Mouse (Mus musculus) G1E (cell line): Measurements from ENCODE around the gene Lrp4. TPM values are rescaled to one million over a fixed set of nuclear protein-coding genes. Genes with fewer than 3 reads are reported as not detected.

Experiments used
- ATAC-seq: 2 replicates; pipeline ENCODE4 v1.8.0; 2016; ENCODE audit warnings: mild to moderate bottlenecking; ENCODE audit not compliant: insufficient number of reproducible peaks, poor library complexity, low FRiP score, severe bottlenecking; ENCODE audit errors: extremely low read depth
- DNase-seq: peaks from one replicate; pipeline ENCODE4 v3.0.0; 2012; ENCODE audit warnings: low spot score
- H3K27me3 ChIP-seq: 2 replicates; pipeline ENCODE4 v1.6.1; 2012; ENCODE audit warnings: mild to moderate bottlenecking, low read length, inconsistent platforms; ENCODE audit not compliant: insufficient read depth
- H3K36me3 ChIP-seq: replicated peaks from 2 replicates; pipeline ENCODE3; 2012; ENCODE audit warnings: mild to moderate bottlenecking, inconsistent platforms
- H3K4me1 ChIP-seq: 2 replicates; pipeline ENCODE4 v1.6.1; 2012; ENCODE audit warnings: low read depth, low read length, inconsistent platforms, mixed read lengths; ENCODE audit not compliant: insufficient read depth
- H3K4me3 ChIP-seq: 2 replicates; pipeline ENCODE4 v1.5.1; 2012; ENCODE audit warnings: low read depth, mild to moderate bottlenecking, inconsistent platforms, low read length, moderate library complexity, mixed read lengths
- H3K9me3 ChIP-seq: replicated peaks from 2 replicates; pipeline ENCODE4 v1.6.1; 2012; ENCODE audit warnings: inconsistent platforms
- CTCF ChIP-seq: IDR thresholded peaks from 2 replicates; pipeline ENCODE4 v1.5.1; 2012; ENCODE audit warnings: low read depth, low read length, inconsistent platforms, mixed read lengths
- GATA1 ChIP-seq: IDR thresholded peaks from 2 replicates; pipeline ENCODE4 v1.6.1; 2012; ENCODE audit warnings: borderline replicate concordance, low read length, inconsistent platforms, mixed read lengths
- GATA2 ChIP-seq: IDR thresholded peaks from 2 replicates; pipeline ENCODE4 v1.6.1; 2012; ENCODE audit warnings: low read depth, low read length, inconsistent platforms, borderline replicate concordance
- POLR2AphosphoS5 ChIP-seq: IDR thresholded peaks from 2 replicates; pipeline ENCODE4 v1.6.1; 2012; ENCODE audit warnings: low read depth, low read length, inconsistent platforms; ENCODE audit not compliant: insufficient replicate concordance
- TAL1 ChIP-seq: conservative IDR thresholded peaks from 2 replicates; pipeline ENCODE4 v1.6.1; 2012; ENCODE audit warnings: low read depth, low read length, inconsistent platforms, mixed read lengths
- polyA plus RNA-seq: library from polyadenylated mRNA; stranded (reverse); fragments of >175 nt; gene quantifications from 2 replicates; pipeline ENCODE4 v1.2.3, GENCODE M21; 2012
- total RNA-seq, 2 experiments: library from RNA; stranded (forward) in 1 of 2; stranded (reverse) in 1 of 2; fragments of 200-1000 nt in 1 of 2; fragments of >200 nt in 1 of 2; fragmentation: Nextera tagmentation in 1 of 2; gene quantifications; 2 replicates each; pipeline ENCODE4 v1.2.3; 2014 to 2017

Lrp4 gene
- total and polyA plus RNA-seq, 3 experiments: 0.22 TPM; not detected in 2

- ATAC-seq (no peak), DNase-seq (no peak)
- H3K9me3 ChIP-seq: no peaks in the 10 kb centered on the region
- no peak for TF ChIP-seq TAL1
- TF ChIP-seq GATA2: no peak
- TF ChIP-seq GATA1: no peak
- TF ChIP-seq POLR2AphosphoS5: no peak
- TF ChIP-seq CTCF: no peak
- no peaks in the 10 kb centered on the region for H3K36me3 ChIP-seq
- no peak overlapping the region for H3K4me3 ChIP-seq
- H3K4me1 ChIP-seq: no peaks in the 10 kb centered on the region
- peaks cover 15% of the 10 kb centered on the region for H3K27me3 ChIP-seq
Measured at GRCm38 (mm10) chr2:91424061-91424720, 33.1 kb upstream of the Lrp4 start.

- H3K9me3 ChIP-seq: no peaks in the 10 kb centered on the region
- no peak for TF ChIP-seq POLR2AphosphoS5
Measured at GRCm38 (mm10) chr2:91426321-91426720, 31.0 kb upstream of the Lrp4 start.

DNA sequence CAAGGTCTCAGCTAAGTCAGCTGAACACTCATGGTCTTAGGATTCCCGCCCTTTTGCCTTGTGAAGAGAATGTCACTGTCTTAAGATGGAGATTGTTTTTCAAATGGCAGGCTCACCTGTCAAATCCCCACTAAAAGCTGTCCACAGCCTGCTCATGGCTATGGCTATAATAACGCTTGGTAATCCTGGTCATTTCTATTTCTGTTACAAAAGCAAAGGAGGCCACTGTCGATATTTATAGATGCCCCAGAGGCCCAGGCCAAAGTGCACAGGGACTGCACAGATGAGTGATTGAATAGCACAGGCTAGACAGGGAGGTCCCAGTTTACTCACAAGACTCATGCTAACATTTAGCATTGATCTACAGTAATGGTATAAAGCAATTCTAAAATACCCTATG, 28.2 kb upstream of the Lrp4 start:
- Histone ChIP-seq H3K9me3 (no peaks in the 10 kb centered on the region), H3K36me3 (no peaks in the 10 kb centered on the region), H3K27me3 (peaks cover 32% of the 10 kb centered on the region), H3K4me1 (no peaks in the 10 kb centered on the region), H3K4me3 (no peak overlapping the region)
- DNase-seq (no peak), ATAC-seq (no peak)
- TF ChIP-seq GATA2: no peak
- no peak for TF ChIP-seq CTCF
- no peak for TF ChIP-seq TAL1
- TF ChIP-seq POLR2AphosphoS5: no peak
- no peak for TF ChIP-seq GATA1

More at GRCm38 (mm10) chr2:91426321-91426720, 31.0 kb upstream of the Lrp4 start:
- Histone ChIP-seq H3K27me3 (peaks cover 27% of the 10 kb centered on the region), H3K4me3 (no peak overlapping the region), H3K36me3 (no peaks in the 10 kb centered on the region), H3K4me1 (no peaks in the 10 kb centered on the region)
- no peak for DNase-seq
- ATAC-seq: no peak

- Histone ChIP-seq H3K27me3 (peaks cover 32% of the 10 kb centered on the region), H3K4me1 (no peaks in the 10 kb centered on the region), H3K36me3 (no peaks in the 10 kb centered on the region), H3K9me3 (no peaks in the 10 kb centered on the region), H3K4me3 (no peak overlapping the region)
- TF ChIP-seq GATA1 (no peak), GATA2 (no peak)
- no peak for ATAC-seq
- no peak for DNase-seq
Measured at GRCm38 (mm10) chr2:91429915-91430599, 27.3 kb upstream of the Lrp4 start.

GRCm38 (mm10) chr2:91430600-91430919, 26.8 kb upstream of the Lrp4 start:
- Histone ChIP-seq H3K9me3 (no peaks in the 10 kb centered on the region), H3K4me3 (no peak overlapping the region), H3K36me3 (no peaks in the 10 kb centered on the region), H3K27me3 (peaks cover 32% of the 10 kb centered on the region), H3K4me1 (no peaks in the 10 kb centered on the region)
- no peak for DNase-seq
- no peak for TF ChIP-seq CTCF
- TF ChIP-seq GATA2: no peak
- no peak for TF ChIP-seq GATA1
- no peak for TF ChIP-seq TAL1
- no peak for TF ChIP-seq POLR2AphosphoS5
- ATAC-seq: no peak

DNA sequence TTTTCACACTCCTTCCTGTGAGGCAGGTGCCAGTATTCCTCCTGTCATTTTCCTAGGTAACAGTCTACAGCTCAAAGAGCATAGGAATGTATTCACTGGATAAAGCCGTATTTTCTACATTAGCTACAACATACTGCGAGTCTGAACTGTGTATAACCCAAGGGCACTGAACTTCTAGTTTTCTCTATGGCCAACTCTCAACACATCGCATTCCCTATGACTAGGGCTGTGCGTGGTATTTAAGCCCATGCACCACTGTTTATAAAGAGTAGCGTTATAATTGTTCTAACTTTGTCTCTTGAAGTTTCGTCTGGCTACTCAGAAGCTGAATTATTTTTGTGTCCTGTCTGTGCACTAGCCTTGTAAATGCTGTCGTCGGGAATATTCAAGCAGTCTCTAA, 20.6 kb upstream of the Lrp4 start:
- Histone ChIP-seq H3K9me3 (no peaks in the 10 kb centered on the region), H3K4me3 (no peak overlapping the region), H3K36me3 (no peaks in the 10 kb centered on the region), H3K27me3 (peaks cover 17% of the 10 kb centered on the region), H3K4me1 (no peaks in the 10 kb centered on the region)
- ATAC-seq (no peak), DNase-seq (no peak)
- TF ChIP-seq POLR2AphosphoS5 (no peak), CTCF (no peak), GATA1 (no peak), TAL1 (no peak), GATA2 (no peak)
